Mouse (Mus musculus): ENCODE data around the gene Ylpm1. TPM values are rescaled to one million over a fixed set of nuclear protein-coding genes. Genes with fewer than 3 reads are reported as not detected.

Gene Ylpm1
- total RNA-seq, 1 experiment from 2014 or later = 63.3 TPM

DNA sequence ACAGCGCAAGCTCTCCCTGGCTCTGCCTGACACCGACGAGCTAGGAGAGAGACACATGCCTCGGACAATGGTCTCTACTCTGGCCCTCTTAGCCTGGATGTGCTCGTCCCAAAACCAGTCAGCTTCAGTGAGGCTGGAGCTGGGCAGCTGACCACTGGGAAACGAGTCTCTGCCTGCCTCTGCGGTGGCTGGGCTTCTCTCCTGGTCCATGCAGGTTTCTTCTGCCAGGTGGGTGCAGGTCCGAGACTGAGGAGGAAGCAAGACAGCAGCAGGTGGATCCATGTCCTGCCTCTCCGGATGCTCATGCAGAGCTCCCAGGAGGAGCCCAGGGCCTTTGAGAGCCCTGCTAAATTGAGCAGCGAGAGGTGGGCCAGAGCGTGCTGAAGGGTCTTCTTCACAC lies 99.0 kb downstream of the Ylpm1 start:
- ATAC-seq (replicated peaks in 1 of 2; ENCODE audit: insufficient read depth in 1 of 2, low FRiP score in 2 of 2, low TSS enrichment in 1 of 2, low read depth in 1 of 2, poor library complexity in 2 of 2, severe bottlenecking in 2 of 2) = no peak

GRCm38 (mm10) chr12:85095859-85096258 lies 99.7 kb downstream of the Ylpm1 start:
- ATAC-seq (replicated peaks in 1 of 2; ENCODE audit: insufficient read depth in 1 of 2, low FRiP score in 2 of 2, low TSS enrichment in 1 of 2, low read depth in 1 of 2, poor library complexity in 2 of 2, severe bottlenecking in 2 of 2) = no peak

DNA sequence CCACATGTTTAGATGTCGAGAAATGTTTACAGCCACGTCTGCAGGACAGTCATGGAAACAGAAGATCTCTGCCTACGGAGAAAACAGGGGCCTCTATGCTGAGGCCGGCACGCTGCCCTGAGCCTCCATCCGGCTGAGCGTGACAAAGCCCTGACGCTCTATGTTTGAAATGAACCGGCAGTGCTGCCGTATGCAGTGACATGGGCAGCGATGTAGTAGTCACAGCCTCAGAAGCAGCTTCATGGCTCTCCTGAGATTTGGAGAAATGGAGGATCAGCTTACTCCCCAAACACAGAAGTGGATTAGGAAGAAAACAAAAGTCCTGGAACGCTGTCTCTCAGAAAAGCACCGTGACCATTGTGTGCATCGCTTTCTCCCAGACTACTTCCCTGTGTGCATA lies 104.9 kb downstream of the Ylpm1 start:
- no peak for ATAC-seq (replicated peaks in 1 of 2; ENCODE audit: insufficient read depth in 1 of 2, low FRiP score in 2 of 2, low TSS enrichment in 1 of 2, low read depth in 1 of 2, poor library complexity in 2 of 2, severe bottlenecking in 2 of 2)

GRCm38 (mm10) chr12:85101521-85102106 lies 105.5 kb downstream of the Ylpm1 start:
- no peak for ATAC-seq (replicated peaks in 1 of 2; ENCODE audit: insufficient read depth in 1 of 2, low FRiP score in 2 of 2, low TSS enrichment in 1 of 2, low read depth in 1 of 2, poor library complexity in 2 of 2, severe bottlenecking in 2 of 2)

DNA sequence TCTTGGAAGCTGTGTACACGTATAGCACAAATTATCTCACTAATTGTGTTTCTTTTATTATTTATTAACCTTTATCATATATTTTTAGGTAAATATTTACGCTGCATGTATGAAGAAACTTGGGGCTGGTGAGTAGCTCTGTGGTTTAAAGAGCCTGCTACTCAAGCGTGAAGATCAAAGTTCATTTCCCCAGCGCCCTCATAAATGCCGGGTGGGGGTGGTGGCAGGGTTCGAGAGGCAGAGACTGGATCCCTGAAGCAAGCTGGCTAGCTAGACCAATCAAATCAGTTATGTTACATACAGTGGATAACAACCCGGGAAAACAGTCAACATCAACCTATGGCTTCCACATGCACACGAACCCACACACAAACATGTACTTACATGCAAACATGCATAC lies 107.0 kb downstream of the Ylpm1 start:
- ATAC-seq (replicated peaks in 1 of 2; ENCODE audit: insufficient read depth in 1 of 2, low FRiP score in 2 of 2, low TSS enrichment in 1 of 2, low read depth in 1 of 2, poor library complexity in 2 of 2, severe bottlenecking in 2 of 2) = no peak

DNA sequence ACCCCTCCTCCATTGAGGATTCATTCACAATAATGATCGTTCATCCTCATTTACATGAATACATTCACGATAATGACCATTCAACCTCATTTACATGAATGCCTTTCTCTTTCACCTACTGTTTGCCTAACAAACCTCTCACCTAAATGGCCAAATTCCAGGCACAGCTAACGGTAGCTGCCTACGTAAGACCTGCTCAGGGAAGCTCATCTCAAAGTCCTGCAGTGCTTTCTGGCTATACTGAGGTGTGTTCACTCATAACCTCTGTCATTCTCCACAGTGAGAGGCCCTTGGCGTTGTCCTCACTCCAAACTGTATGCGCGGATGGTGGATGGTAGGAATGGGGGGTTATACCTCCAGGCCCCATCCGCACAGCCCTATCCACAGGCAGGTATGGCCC lies 108.7 kb downstream of the Ylpm1 start:
- ATAC-seq (replicated peaks in 1 of 2; ENCODE audit: insufficient read depth in 1 of 2, low FRiP score in 2 of 2, low TSS enrichment in 1 of 2, low read depth in 1 of 2, poor library complexity in 2 of 2, severe bottlenecking in 2 of 2) = no peak

DNA sequence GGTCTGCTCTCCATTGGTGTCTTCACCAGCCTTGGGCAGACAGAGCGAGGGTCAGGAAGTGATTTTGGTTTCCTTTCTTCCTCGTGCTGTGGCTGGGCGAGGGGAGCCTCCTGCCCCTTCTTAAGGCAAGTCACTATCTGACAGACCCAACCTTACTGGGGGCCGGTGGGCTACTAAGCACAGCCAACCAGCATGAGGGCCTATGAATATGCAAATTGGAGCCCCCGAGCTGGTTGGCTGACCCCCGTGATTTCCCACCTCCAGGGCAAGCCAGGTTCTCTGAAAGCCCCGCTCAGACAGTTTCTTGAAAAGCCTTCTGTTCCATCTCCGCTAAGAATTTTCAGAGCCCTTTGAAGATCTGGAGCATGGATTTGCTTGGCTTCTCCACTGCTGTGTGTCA lies 110.2 kb downstream of the Ylpm1 start:
- peak; percentile 29 to 40; a peak in 2 of 4 replicates for ATAC-seq (replicated peaks in 1 of 2; ENCODE audit: insufficient read depth in 1 of 2, low FRiP score in 2 of 2, low TSS enrichment in 1 of 2, low read depth in 1 of 2, poor library complexity in 2 of 2, severe bottlenecking in 2 of 2)

DNA sequence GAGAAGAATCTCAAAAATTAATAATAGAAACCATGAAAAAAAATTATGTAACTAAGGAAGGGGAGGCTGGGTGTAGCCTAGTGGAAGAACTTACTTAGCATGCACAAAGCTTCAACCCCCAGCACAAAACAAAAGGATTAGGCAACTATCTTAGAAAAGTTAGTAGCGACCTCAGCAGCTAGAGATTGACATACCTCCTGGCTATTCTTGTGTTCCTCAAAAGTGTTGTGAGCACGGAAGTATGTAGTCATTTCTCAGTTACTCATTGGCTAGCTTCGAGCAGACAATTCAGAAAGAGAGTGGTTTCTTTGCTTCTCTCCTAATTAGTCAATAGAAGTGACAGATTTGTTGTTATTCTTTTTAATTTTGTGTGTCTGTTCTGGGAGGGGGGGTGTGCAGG lies 112.5 kb downstream of the Ylpm1 start:
- ATAC-seq (replicated peaks in 1 of 2; ENCODE audit: insufficient read depth in 1 of 2, low FRiP score in 2 of 2, low TSS enrichment in 1 of 2, low read depth in 1 of 2, poor library complexity in 2 of 2, severe bottlenecking in 2 of 2) = no peak

DNA sequence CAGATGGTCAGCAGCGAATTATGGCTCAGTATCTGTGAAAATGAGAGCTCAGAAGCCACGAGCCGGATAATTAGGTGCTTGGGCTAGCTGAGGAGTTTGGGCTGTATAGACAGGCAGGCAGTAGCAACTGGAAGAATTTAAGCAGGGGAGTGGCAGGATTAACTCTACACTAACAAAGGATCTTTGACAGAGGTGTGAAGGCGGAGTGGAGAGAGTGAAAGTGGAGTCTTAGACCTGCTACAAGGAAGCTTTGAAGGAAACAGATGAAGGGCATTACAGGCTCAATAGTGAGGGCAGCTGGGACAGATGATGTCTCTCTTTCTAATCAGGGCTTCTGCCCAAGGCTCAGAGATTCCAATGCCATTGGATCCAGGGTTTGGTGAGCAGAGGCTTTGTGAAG lies 113.3 kb downstream of the Ylpm1 start:
- ATAC-seq (replicated peaks in 1 of 2; ENCODE audit: insufficient read depth in 1 of 2, low FRiP score in 2 of 2, low TSS enrichment in 1 of 2, low read depth in 1 of 2, poor library complexity in 2 of 2, severe bottlenecking in 2 of 2) = no peak

- ATAC-seq (replicated peaks in 1 of 2; ENCODE audit: insufficient read depth in 1 of 2, low FRiP score in 2 of 2, low TSS enrichment in 1 of 2, low read depth in 1 of 2, poor library complexity in 2 of 2, severe bottlenecking in 2 of 2) = no peak
These were observed 114.0 kb downstream of the Ylpm1 start for GRCm38 (mm10) chr12:85110011-85110697.

- ATAC-seq (replicated peaks in 1 of 2; ENCODE audit: insufficient read depth in 1 of 2, low FRiP score in 2 of 2, low TSS enrichment in 1 of 2, low read depth in 1 of 2, poor library complexity in 2 of 2, severe bottlenecking in 2 of 2) = peak; percentile 79 to 86
These were observed 114.8 kb downstream of the Ylpm1 start, which contains the start of the genes Prox2 and Dlst for GRCm38 (mm10) chr12:85110698-85111592. Prox2 (minus strand) TSS chr12:85110759. Dlst (plus strand) TSS chr12:85110833.

DNA sequence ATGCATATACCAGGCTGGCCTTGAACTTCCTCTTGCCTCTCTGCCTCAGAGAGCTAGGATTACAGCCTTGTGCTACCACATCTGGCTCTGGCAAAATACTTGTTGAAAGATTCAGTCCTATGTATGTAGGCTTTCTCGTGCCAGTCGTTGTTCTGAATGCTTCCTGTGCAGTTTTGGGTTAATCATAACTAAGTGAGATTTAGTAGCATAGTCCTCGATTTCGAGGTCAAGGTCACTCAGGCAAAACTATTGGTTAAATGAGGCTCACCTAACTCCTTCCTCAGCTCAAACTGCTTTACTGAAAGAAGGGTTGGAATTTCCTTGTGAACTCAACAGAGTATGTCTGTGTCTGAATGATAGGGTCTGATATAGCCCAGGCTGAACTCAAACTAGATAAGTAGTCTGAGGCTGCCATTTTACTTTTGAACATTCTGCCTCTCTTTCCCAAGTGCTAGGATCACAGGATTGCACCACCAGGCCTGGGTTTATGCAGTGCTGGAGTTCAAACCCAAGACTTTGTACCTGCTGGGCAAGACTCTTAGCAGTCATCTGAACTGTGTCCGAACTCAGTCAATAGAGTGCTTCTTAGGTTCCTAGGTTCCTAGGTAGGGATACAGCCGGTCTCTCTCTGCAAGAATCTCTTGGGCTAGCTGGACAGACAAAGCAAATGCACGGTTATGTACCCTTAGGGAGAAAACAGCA lies 116.6 kb downstream of the Ylpm1 start:
- ATAC-seq (replicated peaks in 1 of 2; ENCODE audit: insufficient read depth in 1 of 2, low FRiP score in 2 of 2, low TSS enrichment in 1 of 2, low read depth in 1 of 2, poor library complexity in 2 of 2, severe bottlenecking in 2 of 2) = no peak

- ATAC-seq (replicated peaks in 1 of 2; ENCODE audit: insufficient read depth in 1 of 2, low FRiP score in 2 of 2, low TSS enrichment in 1 of 2, low read depth in 1 of 2, poor library complexity in 2 of 2, severe bottlenecking in 2 of 2) = no peak
These were observed 117.2 kb downstream of the Ylpm1 start for GRCm38 (mm10) chr12:85113337-85113736.

DNA sequence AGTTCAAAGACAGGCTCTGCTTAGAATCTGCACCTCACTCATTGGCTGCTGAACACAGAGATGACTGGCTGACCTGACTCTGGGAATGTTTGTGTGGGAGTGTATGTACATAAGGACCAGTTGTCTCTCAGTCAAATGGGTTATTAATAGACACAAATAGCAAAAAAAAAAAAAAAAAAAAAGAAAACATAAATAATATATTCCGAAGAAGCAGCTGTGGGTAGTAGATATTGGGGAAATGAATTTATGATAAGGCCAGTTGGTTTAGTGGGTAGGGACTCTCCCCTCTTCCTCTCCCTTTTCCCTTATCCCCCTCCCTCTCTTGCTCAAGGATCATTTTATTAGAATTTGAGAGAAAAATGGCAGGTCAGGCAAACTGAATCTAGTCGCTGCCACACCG lies 117.8 kb downstream of the Ylpm1 start:
- ATAC-seq (replicated peaks in 1 of 2; ENCODE audit: insufficient read depth in 1 of 2, low FRiP score in 2 of 2, low TSS enrichment in 1 of 2, low read depth in 1 of 2, poor library complexity in 2 of 2, severe bottlenecking in 2 of 2) = no peak

GRCm38 (mm10) chr12:85115678-85116077 lies 119.6 kb downstream of the Ylpm1 start:
- ATAC-seq (replicated peaks in 1 of 2; ENCODE audit: insufficient read depth in 1 of 2, low FRiP score in 2 of 2, low TSS enrichment in 1 of 2, low read depth in 1 of 2, poor library complexity in 2 of 2, severe bottlenecking in 2 of 2) = no peak

All from hematopoietic stem cell, adult 5-6 weeks (primary cell).